Mouse (Mus musculus) forebrain, postnatal 0 days (tissue): ENCODE measurements around the gene Med27. TPM values are rescaled to one million over a fixed set of nuclear protein-coding genes. Genes with fewer than 3 reads are reported as not detected.
A peak's percentile ranks its signal among the peaks of the same experiment; 100 is the strongest.

Experiments used
- ATAC-seq: fragments of 200-750 bp; cut with Nextera tagmentation; 2 replicates; pipeline ENCODE4 v1.8.0; 2017; ENCODE audit warnings: mild to moderate bottlenecking, moderate library complexity
- DNase-seq: peaks from one replicate; pipeline ENCODE4 v3.0.0-alpha.2; 2015
- H3K27ac ChIP-seq: fragments of 300-500 bp; sonication (generic); 2 replicates; pipeline ENCODE4 v1.5.1; 2014; ENCODE audit warnings: low read depth, mild to moderate bottlenecking, antibody characterized with exemption, low read length, moderate library complexity, mixed read lengths
- H3K27me3 ChIP-seq: fragments of 300-500 bp; sonication (generic); 2 replicates; pipeline ENCODE4 v1.6.1; 2014; ENCODE audit warnings: mild to moderate bottlenecking, low read length, mixed read lengths; ENCODE audit not compliant: insufficient read depth
- H3K36me3 ChIP-seq: fragments of 300-500 bp; sonication (generic); 2 replicates; pipeline ENCODE4 v1.6.1; 2014; ENCODE audit warnings: mild to moderate bottlenecking, moderate library complexity; ENCODE audit not compliant: insufficient read depth
- H3K4me1 ChIP-seq: fragments of 300-500 bp; sonication (generic); 2 replicates; pipeline ENCODE4 v1.6.1; 2014; ENCODE audit warnings: antibody characterized with exemption; ENCODE audit not compliant: insufficient read depth
- H3K4me2 ChIP-seq: fragments of 300-500 bp; sonication (generic); 2 replicates; pipeline ENCODE4 v1.6.1; 2014; ENCODE audit warnings: low read depth, mild to moderate bottlenecking, moderate library complexity
- H3K4me3 ChIP-seq: fragments of 300-500 bp; sonication (generic); 2 replicates; pipeline ENCODE4 v1.5.1; 2014; ENCODE audit warnings: low read depth, low read length, mixed read lengths
- H3K9ac ChIP-seq: fragments of 300-500 bp; sonication (generic); 2 replicates; pipeline ENCODE4 v1.6.1; 2014; ENCODE audit warnings: mild to moderate bottlenecking
- H3K9me3 ChIP-seq: fragments of 300-500 bp; sonication (generic); 2 replicates; pipeline ENCODE4 v1.6.1; 2016; ENCODE audit warnings: low read length
- CTCF ChIP-seq: sonication (generic); IDR thresholded peaks from 2 replicates; pipeline ENCODE4 v1.5.1; 2016; ENCODE audit warnings: antibody characterized with exemption, control low read depth, low read depth
- WGBS: fragments of 180-500 bp; shearing (Covaris S2); extraction: QIAGEN DNeasy Blood & Tissue Kit; methylation state at CpG from one replicate; pipeline ENCODE4 v1.1.7; 2014; 5-methylcytosine and 5-hydroxymethylcytosine counted together
- polyA plus RNA-seq: library from polyadenylated mRNA; unstranded; fragments of >200 nt; fragmentation: Nextera tagmentation; extraction: Ambion mirVana; gene quantifications from 2 replicates; pipeline ENCODE4 v1.2.1, GENCODE M21; 2015
- total RNA-seq: library from RNA; depleted of rRNA; stranded (reverse); fragments of >200 nt; gene quantifications from 2 replicates; pipeline ENCODE4 v1.2.3, GENCODE M21; 2014

Gene Med27
- total and polyA plus RNA-seq, 2 experiments from 2014 or later: 60.1 to 71.2 TPM

DNA sequence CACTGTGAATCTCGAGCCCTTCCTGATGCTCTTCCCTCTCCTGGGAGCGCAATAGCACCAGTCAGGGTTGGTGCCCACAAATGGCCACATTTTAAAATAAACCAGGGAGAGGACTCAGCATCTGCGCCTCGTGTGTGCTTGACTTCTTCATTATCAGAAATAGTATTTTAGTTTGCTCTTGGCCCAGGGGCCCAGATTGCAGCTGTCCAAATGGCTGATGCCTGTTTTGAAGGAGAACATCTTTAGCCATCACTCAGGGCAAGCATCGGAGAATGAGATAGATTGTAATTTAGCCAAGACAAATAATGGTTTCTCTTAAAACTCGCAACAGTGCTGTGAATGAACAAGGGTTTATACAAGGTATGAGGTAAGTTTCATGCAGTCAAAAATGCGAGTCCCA is 92.8 kb downstream of the Med27 start:
- no peaks in the 10 kb centered on the region for H3K9me3 ChIP-seq
- H3K27ac ChIP-seq: peak overlapping the region; percentile 45; the same call in 1 of the 2 replicates
- no peak overlapping the region for H3K9ac ChIP-seq
- no peak for TF ChIP-seq CTCF
- no peaks in the 10 kb centered on the region for H3K36me3 ChIP-seq
- H3K4me3 ChIP-seq: no peak overlapping the region
- DNase-seq (no peak), ATAC-seq (no peak)
- H3K4me1 ChIP-seq: peaks cover 19% of the 10 kb centered on the region; the same call in 1 of the 2 replicates
- H3K27me3 ChIP-seq: no peaks in the 10 kb centered on the region
- no peak overlapping the region for H3K4me2 ChIP-seq
- WGBS: 30% methylated on average over 7 of the region's 7 CpGs

DNA sequence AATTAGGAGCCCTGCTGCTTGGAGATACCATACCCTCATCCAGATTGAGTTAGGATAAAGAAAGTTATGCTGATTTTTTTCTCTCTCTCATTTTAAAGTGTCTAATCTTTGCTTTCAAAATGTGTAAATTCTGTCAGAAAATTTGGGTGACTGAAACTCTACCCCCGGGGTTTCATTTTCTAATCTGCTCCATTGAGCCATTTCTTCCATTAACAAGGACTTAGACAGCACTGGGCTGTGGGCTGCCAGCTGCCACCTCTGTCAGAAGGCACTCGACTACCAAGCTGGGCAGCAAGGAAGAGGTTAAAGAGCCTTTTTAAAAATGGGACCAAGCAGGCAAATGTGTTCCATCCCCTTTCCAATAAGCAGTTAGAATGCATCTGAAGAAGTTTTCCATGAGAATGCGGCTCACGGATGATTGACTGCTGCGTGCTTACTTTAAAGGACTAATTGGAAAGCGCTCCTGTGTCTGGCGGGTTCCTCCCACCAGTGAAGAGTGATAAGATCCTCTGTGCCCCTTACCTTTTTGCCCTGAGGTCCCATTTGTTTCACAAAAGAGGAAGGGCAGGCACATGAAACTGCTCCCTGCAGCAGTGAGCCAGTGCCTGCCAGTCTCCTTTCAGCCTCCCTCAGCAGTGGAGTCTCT is 93.4 kb downstream of the Med27 start:
- 14% methylated on average over 7 of the region's 7 CpGs for WGBS
- no peaks in the 10 kb centered on the region for H3K27me3 ChIP-seq
- H3K4me3 ChIP-seq: no peak overlapping the region
- H3K9ac ChIP-seq: no peak overlapping the region
- ATAC-seq: no peak
- no peaks in the 10 kb centered on the region for H3K9me3 ChIP-seq
- no peak overlapping the region for H3K4me2 ChIP-seq
- no peaks in the 10 kb centered on the region for H3K36me3 ChIP-seq
- H3K27ac ChIP-seq: peak overlapping the region; percentile 45; the same call in 1 of the 2 replicates
- no peak for DNase-seq
- H3K4me1 ChIP-seq: peaks cover 19% of the 10 kb centered on the region; the same call in 1 of the 2 replicates
- TF ChIP-seq CTCF: no peak

DNA sequence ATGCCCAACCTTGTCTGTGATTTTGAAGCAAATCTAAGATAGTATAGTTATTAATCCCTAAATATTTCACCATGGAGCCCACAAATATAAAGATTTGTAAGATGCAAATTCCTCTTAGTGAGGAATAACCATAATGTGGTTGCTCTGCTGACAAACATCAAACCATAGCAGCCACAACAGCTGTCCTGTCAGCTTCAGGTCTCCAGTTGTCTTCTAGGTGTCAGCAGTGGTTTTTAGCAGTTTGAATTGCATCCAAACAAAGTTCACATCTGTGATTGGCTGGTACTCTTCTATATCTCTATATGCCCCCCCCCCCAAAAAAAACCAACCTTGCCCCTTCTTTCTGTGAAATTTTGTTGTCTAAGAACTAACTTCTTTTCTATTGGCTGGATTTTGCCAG is 95.7 kb downstream of the Med27 start:
- TF ChIP-seq CTCF: no peak
- H3K27ac ChIP-seq: no peak overlapping the region
- DNase-seq: no peak
- no peak for ATAC-seq
- H3K9ac ChIP-seq: no peak overlapping the region
- no peak overlapping the region for H3K4me3 ChIP-seq
- no peaks in the 10 kb centered on the region for H3K27me3 ChIP-seq
- no peak overlapping the region for H3K4me2 ChIP-seq
- H3K9me3 ChIP-seq: no peaks in the 10 kb centered on the region
- no peaks in the 10 kb centered on the region for H3K36me3 ChIP-seq
- H3K4me1 ChIP-seq: peaks cover 19% of the 10 kb centered on the region; the same call in 1 of the 2 replicates

DNA sequence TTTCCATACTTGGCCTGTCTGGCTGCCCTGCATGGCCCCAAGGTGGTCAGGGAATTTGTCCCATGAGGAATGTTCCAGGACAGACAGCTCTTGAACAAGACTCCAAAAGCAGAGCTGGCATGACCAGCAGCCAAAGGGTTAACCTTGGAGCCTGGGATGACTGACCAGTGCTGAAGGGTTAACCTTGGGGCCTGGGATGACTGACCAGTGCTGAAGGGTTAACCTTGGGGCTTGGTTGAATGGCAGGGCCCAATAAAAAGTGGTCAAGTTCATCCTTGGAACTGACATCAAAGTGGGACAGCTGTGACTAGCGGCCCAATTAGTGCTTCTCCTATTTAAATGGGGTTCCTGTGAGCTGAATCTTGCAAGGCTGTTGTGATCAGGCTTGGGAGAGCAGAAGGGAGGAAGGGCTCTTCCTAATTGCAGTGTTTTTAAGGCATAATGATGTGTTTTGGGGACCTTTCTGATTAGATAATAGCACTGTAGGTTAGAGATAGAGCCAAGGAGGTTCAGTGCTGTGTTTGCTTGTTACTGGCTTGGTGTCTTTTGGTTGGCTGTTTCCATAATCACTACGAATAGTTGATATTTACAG is 97.1 kb downstream of the Med27 start:
- no peak overlapping the region for H3K4me3 ChIP-seq
- 0 out of 2 replicates have a peak, but pooled peaks have one; percentile 4 for ATAC-seq
- H3K9me3 ChIP-seq: no peaks in the 10 kb centered on the region
- TF ChIP-seq CTCF: no peak
- no peaks in the 10 kb centered on the region for H3K27me3 ChIP-seq
- no peak overlapping the region for H3K9ac ChIP-seq
- no peaks in the 10 kb centered on the region for H3K36me3 ChIP-seq
- H3K27ac ChIP-seq: no peak overlapping the region
- WGBS: 33% methylated on average over 2 of the region's 2 CpGs
- no peak overlapping the region for H3K4me2 ChIP-seq
- H3K4me1 ChIP-seq: peaks cover 22% of the 10 kb centered on the region
- no peak for DNase-seq

DNA sequence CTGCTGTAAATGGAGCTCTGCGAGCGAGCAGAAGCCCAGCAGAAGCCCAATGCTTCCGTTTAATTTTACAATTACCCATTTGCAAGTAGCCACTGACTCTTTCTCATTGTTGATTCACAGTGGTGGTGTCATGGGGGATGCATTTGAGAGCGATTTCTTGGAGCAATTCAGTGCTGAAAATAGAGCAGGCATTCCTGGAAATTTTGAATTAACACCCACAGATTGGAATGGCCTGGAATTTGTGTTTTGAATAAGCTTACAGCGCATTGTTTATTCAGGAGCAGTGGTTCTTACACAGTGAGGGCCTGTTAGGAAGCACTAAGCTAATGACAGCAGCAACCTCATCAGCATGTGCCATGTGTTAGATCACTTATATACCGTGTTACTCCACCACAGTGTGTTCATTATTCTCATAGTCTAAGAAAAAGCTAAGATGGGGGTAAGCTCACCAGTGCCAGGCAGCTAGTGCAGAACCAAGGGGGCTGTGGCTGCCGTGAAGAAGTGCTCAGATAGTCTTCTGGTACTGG is 101.9 kb downstream of the Med27 start:
- no peaks in the 10 kb centered on the region for H3K27me3 ChIP-seq
- 23% methylated on average over 7 of the region's 7 CpGs for WGBS
- no peaks in the 10 kb centered on the region for H3K9me3 ChIP-seq
- ATAC-seq (peak; percentile 66), DNase-seq (no peak)
- H3K27ac ChIP-seq: no peak overlapping the region
- no peak overlapping the region for H3K4me3 ChIP-seq
- no peak overlapping the region for H3K4me2 ChIP-seq
- no peak overlapping the region for H3K9ac ChIP-seq
- no peak for TF ChIP-seq CTCF
- no peaks in the 10 kb centered on the region for H3K36me3 ChIP-seq
- peaks cover 11% of the 10 kb centered on the region for H3K4me1 ChIP-seq

DNA sequence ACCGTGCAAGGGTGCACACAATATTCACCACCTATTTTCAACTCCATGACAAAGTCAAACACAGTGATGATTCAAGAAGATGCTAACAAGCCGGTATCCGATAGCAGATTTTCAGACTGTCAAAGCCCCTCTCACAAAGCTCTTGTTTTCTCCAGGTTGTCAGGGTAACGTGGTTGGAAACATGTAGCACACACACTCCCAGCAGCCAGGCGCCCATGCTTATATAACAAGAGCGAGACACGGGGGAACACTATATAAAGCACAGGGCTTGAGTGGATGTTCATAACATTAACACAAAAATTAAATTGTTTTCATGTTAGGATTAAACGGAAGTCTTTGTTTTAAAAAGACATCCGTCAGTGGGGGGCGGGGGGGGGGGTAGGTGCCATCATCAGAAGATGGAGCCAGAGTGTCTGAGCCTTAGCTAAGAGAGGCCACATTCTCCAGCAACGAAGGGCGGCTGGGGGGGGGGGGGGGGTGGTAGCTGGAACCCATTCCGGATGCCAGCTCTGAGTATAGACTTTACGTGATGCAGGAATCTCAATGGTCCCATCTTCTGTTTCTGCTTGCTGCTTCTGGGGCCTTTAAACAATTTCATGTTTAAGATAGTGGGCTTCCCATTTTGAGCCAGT is 104.9 kb downstream of the Med27 start:
- H3K9me3 ChIP-seq: no peaks in the 10 kb centered on the region
- no peak overlapping the region for H3K4me3 ChIP-seq
- TF ChIP-seq CTCF: no peak
- H3K4me1 ChIP-seq: peaks cover 11% of the 10 kb centered on the region
- H3K9ac ChIP-seq: no peak overlapping the region
- no peaks in the 10 kb centered on the region for H3K27me3 ChIP-seq
- no peak overlapping the region for H3K4me2 ChIP-seq
- no peak overlapping the region for H3K27ac ChIP-seq
- peak; percentile 89 for ATAC-seq
- peak; percentile 83 for DNase-seq
- WGBS: 41% methylated on average over 14 of the region's 14 CpGs
- H3K36me3 ChIP-seq: no peaks in the 10 kb centered on the region

DNA sequence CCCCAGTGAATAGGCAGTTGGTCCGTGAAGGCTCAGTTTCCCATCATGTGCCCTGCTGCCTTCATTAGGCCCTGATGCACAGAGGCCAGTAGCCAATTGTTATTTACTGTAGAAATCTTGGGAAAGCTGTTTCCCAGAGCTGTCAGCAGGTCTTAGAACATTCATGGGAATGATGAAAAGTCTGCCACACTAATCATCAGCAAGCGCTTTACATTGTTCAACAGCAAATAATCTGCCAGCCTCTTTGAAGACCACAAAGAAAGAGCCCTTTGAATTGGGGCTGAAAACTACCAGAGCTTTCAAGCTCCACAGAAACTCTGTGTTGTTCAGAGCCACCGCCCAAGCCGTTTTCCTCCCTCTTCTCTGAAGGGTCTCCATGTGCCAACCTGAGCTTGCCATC is 106.8 kb downstream of the Med27 start:
- H3K4me1 ChIP-seq: peaks cover 8% of the 10 kb centered on the region
- H3K9me3 ChIP-seq: no peaks in the 10 kb centered on the region
- H3K27ac ChIP-seq: no peak overlapping the region
- H3K4me2 ChIP-seq: no peak overlapping the region
- H3K9ac ChIP-seq: no peak overlapping the region
- no peaks in the 10 kb centered on the region for H3K27me3 ChIP-seq
- TF ChIP-seq CTCF: no peak
- H3K4me3 ChIP-seq: no peak overlapping the region
- ATAC-seq (peak; percentile 9; the same call in 1 of the 2 replicates), DNase-seq (no peak)
- WGBS: 20% methylated on average over 4 of the region's 4 CpGs
- no peaks in the 10 kb centered on the region for H3K36me3 ChIP-seq
